Mouse (Mus musculus) spleen, postnatal 10 days (tissue): ENCODE data around the gene Gtf2h2.
A peak's percentile ranks its signal among the peaks of the same experiment; 100 is the strongest.
"Not testable (repeated sequence)": the region's sequence is repeated elsewhere in the genome, so short reads cannot be mapped to it uniquely, and the experiment has no call there.

Experiments used
- DNase-seq, 2 experiments: peaks; one replicate each; pipeline ENCODE4 v3.0.0; 2021 to 2022; ENCODE audit warnings: low spot score in 2 of 2

Gtf2h2 gene

GRCm38 (mm10) chr13:100490424-100490823, 2.0 kb downstream of the Gtf2h2 start:
- DNase-seq = no peak

DNA sequence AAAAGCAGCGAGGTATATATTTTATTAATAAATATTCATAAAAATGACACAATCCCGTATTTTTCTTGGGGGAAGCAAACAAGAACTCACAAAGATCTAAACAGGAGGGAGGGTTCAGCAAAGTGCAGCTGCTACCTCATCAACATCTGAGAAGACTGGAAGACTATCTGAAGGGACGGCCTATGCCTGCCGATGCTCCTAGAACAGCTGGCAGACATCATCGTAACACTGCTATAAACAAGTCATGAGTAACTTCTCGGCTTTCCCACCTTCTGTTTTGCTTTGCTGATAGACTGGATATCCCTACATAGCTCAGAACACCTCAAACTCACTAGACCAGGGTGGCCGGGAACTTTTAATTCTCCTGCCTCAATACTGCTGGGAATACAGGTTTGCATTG, 8.8 kb downstream of the Gtf2h2 start:
- no peak for DNase-seq

GRCm38 (mm10) chr13:100463527-100464222, 28.7 kb downstream of the Gtf2h2 start:
- DNase-seq = peak in 1 of 2 experiments; percentile 16

DNA sequence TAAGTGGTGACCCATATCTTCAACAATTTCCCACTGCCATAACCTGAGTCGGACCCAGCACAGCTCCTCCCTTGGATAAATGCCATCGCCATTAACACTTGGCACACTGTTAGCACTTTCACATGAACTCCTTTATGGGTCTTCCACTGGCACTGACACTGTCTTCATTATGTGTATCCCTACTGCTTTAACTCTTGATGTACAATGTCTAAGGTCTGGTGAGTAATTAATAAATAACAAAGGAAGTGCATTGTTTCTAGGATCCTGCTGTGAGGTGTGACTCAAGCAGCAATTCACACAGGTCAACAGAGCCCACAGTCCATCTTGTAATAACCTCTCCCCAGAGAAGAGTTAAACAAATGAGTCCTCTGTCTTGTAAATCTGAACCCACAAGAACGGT, 31.0 kb downstream of the Gtf2h2 start:
- no peak for DNase-seq

DNA sequence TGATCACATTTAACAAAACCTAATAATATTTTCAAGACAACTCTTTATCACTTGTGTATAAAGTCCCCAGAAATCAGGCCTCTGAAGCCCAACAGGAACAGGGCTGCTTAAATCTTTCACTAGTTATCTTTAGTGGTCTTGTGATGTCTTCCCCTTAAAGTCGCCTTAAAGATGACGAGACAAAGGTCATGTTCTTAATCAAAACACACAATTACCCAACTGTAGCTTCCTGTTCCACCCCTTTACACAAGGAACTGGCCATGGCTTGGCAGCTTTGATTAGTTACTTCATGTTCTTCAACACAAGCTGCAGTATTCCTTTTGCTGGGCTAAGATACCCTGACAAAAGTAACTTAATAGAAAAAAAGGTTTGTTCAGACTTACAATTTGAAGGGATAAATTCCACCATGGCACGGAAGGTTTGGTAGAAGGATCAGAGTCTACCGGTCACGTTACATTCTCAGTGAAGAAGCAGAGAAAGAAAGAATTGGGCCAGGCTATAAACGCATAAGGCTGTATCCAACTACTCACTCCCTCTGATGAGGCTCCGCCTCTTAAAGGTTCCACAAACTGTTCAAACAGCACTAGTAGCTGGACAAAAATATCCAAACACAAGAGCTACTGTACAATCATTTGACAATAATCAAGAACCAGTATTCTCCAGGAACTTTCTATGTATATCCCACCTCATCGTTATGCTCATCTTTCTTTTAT, 39.8 kb downstream of the Gtf2h2 start, which contains the start of gene Naip1:
TSS of gene Naip1 (minus strand) at position 455 of the 713 bp plus-strand sequence.
- DNase-seq = not testable (repeated sequence)

DNA sequence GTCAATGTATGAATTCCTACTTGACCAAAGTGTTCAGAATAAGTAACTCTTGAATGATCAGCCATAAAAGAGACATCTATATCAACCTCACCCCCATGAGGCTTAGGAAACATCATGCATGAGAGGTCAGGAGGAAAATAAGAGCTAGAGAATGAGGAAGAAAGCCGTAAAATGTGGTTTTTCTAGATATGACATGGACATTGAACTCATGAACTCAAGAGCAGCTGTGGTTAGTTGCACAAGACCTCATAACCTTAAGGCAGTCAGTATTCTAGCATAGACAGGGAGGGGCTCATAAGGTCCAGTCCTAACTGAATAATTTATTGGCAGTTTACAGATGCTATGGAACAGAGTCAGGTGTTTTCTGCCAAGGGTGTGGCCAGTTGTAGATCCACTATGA, 42.9 kb downstream of the Gtf2h2 start:
- DNase-seq = no peak

GRCm38 (mm10) chr13:100440116-100440515, 52.3 kb downstream of the Gtf2h2 start:
- DNase-seq = no peak

GRCm38 (mm10) chr13:100438701-100439100, 53.7 kb downstream of the Gtf2h2 start:
- no peak for DNase-seq

DNA sequence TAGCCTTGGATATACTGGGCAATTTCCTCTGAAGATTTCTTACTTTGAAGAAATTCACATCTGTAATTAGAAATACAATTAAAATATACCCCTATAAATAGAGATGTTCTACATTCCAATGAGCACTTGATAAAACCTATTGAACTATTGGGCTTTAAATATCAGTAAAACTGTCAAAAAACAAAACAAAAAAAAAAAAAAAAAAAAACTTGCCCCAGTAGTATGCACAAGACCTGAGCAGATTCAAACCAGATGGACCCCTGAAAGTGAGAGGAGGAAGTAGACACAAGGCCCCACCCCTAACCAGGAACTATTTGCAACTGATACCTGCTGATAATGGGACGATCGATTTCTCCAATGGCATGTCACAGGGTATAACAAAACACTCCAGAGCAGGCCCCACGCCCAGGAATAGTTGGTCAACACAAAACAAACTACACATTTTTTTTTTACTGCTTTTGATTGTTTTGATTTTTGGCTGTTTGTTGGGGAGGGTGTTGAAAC, 55.0 kb downstream of the Gtf2h2 start:
- DNase-seq = no peak

DNA sequence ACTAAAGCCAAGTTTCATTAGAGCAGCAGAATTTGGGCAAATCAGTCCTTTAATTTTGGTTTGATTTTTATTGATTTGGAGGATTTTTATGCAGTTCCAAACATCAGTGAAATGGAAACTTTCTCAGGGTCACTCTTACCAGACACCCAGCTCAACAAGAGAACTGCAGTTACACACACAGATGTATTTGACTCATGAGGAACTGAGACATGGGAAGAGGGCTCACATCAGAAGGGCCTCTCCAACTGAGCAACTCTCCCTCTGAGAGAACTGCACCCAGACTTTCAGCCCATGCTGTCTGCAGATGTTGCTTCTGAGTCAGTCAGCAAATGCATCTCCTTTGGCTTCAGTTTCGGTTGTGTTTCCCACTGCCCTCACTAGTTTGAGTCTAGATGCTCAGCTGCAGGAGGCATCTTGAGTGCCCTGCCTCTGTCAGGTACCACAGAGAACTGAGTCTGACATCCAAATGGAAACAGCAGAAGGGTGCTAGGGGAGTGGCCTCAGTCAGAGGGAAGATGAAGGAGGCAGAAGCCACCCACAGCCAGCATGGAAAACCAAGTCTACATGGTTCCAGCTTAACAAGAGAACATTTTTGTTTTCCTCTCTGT, 55.7 kb downstream of the Gtf2h2 start:
- DNase-seq = not testable (repeated sequence)

DNA sequence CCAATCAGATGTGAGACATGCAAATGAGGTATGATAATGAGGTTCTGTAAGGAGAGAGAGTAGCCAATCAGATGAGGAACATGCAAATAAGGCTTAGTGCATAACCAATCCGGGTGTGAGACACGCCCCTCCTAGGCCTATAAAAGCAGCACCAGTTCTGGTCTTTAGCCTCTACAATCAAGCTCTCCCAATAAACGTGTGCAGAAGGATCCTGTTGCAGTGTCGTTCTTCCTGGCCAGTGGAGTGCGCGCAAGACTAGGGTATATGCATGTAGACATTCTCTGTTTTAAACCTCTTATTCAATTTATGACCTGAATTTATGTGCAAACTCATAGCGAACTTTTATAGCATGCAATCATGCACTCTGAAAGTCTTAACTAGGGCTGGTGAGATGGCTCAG, 72.4 kb downstream of the Gtf2h2 start:
- DNase-seq = not testable (repeated sequence)

- DNase-seq = no peak
Measured at GRCm38 (mm10) chr13:100414428-100414827, 78.0 kb downstream of the Gtf2h2 start.
